Mouse (Mus musculus) thymus, postnatal 0 days (tissue): ENCODE data around the gene Rabepk. TPM values are rescaled to one million over a fixed set of nuclear protein-coding genes. Genes with fewer than 3 reads are reported as not detected.
"Not testable (repeated sequence)": the region's sequence is repeated elsewhere in the genome, so short reads cannot be mapped to it uniquely, and the experiment has no call there.

Experiments
- DNase-seq: peaks from one replicate; pipeline ENCODE4 v3.0.0-alpha.2; 2015; ENCODE audit warnings: low spot score
- polyA plus RNA-seq: library from polyadenylated mRNA; unstranded; fragments of >200 nt; fragmentation: Nextera tagmentation; extraction: Ambion mirVana; gene quantifications from 2 replicates; pipeline ENCODE4 v1.2.1, GENCODE M21; 2015

Gene Rabepk
- polyA plus RNA-seq, result 35.1 and 37.3 TPM in 2 replicates

DNA sequence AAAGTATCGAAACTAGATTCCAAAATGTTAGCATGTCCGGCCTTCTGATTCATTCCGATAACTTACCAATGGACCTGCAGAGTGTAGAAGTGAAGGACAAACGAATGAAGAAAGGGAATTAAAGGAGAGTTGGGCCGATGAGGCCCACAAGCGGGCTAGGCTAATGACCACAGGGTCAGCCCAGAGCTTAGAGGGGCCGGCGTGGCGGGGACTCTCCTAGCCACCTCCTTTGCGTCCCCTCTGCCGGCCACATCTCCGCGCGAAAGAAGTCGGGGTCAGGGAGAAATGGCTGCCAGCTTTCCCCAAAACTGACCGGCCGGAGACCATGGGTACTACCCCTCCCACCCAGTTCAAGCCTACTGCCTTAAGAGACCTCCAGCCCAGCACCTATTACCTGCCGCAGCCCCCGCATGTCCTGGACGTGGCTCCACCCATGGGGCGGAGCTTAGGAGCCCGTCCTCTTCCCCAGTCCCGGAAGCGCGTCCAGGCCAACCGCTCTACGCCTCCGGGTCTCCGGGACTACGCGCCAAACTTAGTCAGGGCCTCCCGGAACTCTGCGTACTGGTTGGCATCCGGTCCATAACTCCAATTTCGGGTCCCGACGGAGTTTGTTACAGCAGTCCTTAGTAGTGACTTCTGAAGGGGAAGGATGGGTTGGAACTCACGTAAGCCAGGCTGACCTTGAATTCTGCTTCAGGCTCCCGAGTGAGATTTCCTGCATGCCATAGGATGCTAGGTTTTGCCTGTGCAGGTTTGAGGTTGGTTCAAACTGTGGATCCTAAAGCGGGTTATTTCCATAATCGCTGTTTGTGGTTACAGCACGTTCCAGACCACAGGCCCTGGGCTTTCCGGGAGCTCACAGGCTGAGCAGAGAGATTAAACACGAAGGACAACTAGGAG is at the start of gene Rabepk:
Gene Rabepk, minus strand, starts transcription at position 556 of the 900 bp plus-strand sequence.
- peak; percentile 91 for DNase-seq

DNA sequence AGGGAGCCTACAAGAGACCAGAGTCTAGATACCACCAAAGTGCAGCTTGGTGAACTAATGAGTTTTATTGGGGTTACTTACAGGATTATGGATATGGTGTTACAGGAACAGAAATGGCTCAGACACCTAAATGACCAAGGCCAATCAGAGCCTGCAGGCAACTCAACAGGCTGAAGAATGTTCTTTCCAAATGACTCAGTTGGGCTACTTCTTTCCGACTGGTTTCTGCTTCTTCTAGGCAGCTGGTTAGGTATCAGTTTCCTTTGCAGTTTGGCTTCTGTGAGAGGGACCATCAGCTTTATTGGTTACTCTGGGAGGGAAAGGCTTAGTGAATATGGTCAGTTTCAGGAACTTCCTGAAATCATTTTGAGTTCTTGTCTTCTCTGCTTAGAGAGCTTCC is 48.0 kb upstream of the Rabepk start:
- DNase-seq, result no peak

DNA sequence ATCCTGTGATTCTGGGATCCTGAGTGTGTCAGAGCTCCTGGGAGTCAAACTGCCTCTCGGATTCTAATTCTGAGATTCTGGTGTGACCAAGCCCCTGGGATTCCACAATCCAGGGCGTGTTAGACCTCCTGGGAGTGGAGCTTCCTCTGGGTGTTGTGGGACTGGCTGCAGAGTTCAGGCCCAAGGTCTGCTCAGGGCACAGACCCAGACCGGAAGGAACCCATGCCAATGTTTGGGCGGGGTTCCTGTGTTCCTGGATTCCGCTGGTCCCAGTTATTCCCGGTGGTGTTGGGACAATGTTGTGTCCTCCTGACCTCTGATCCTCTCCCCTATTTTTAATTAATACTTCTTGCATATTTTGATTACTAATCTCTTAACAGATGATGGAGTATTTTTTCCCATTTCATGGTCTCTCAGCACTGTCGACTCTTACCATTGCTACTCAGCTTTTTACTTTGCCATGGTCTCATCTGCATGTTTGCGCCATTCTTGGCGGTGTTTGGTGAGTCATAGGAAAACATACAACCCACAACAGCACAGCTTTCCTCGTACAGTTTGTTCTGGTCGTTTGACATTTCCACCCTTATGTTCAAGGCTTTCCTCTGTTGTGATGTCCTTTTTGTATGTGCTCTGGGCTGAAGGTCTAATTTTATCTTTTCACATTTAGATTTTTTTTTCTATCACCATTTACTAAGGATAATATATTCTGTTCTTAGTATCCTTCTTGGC is 43.7 kb upstream of the Rabepk start:
- DNase-seq, result no peak

DNA sequence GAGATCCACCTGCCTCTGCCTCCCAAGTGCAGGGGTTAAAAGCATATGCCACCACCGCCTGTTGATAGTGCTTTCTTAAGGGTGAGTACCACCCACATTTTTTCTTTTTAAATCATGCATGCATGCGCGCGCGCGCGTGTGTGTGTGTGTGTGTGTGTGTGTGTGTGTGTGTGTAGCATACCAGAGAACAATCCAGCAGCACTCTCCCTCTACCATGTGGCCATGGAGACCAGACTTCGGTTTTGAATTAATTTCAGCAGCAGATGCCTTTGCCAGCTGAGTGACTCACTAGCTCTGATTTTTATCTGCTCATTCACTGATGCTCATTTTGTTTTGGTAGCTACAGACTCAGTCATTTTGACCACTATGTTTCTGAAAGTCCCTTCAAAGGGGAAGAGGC is 42.0 kb upstream of the Rabepk start:
- no peak for DNase-seq

DNA sequence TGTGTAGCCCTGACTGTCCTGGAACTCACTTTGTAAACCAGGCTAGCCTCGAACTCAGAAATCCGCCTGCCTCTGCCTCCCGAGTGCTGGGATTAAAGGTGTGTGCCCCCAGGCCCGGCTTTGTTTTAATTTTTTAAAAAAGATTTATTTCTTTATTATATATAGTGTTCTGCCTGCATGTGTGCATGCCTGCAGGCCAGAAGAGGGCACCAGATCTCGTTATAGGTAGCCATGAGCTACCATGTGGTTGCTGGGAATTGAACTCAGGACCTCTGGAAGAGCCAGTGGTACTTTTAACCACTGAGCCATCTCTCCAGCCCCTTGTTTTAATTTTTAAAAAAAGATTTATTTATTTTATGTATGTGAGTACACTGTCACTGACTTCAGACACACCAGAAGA is 40.4 kb upstream of the Rabepk start:
- DNase-seq, result not testable (repeated sequence)

DNA sequence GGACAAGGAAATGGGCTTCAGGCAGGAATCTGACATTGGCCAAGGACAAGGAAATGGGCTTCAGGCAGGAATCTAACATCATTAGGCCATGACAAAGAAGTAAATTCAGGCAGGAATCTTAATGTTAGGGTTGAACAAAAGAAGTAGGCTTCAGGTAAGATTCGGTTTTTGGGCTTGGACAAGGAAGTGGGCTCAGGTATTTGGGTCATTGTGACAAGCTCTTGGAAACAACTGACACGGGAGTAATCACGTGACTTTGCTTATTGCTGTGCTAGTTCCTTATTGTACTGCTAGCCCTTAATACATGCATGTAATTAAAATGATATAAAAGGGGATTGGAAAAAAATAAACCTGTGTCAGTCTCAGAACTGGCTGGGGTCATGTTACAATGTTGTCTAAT is 36.0 kb upstream of the Rabepk start:
- no peak for DNase-seq

DNA sequence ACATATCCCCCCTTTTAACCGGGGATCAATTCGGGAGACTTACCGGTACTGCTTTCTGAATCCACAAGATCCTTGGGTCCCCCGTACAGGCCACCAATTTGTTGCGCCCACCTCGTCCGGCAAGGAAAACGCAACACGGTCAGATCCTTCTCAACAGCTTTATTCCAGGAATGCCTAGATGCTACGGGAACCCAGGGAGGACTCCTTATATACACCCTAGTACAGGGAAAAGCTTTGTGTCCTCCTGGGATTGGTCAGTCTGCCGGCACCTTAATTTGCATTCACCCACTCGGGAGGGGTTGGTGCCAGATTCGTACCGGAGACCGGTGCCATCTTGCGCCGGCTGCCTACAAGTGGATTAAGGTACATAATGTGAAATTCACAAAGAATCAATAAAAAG is 33.9 kb upstream of the Rabepk start:
- DNase-seq, result no peak

DNA sequence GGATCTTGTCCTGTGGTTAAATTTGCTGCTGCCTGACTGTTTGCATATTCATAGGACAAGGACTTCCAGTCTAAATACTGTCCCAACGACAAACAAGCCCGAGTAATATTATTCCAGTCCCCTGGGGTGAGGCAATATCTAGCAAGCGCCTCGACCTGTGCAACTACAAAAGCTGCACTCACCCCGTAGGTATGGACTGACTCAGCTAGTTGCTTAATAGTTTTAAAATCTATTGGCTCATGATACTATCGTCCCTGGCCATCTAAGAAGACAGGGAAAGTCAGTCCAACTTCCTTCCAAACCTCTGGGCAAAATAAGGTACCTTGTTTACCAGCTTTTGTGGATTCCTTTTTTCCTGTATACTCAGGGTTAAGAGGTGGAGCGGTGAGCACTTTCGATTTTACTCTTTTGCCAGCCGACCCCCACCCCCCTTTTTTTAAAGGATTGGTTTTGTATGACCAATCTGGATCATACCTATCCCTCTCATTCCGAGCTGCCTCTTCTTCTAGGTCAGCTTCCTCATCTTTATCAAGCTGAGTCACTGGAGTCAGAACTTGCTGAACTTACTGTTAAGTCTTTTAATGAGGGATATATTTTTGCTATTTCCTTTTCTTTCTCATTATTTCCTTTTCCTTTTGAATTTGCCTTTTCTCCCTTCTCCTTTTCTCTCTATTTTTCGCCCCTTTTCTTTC is 33.2 kb upstream of the Rabepk start, which contains the start of gene Gm34653:
Gene Gm34653, plus strand, starts transcription at position 242 of the 692 bp plus-strand sequence.
- DNase-seq, result not testable (repeated sequence)

DNA sequence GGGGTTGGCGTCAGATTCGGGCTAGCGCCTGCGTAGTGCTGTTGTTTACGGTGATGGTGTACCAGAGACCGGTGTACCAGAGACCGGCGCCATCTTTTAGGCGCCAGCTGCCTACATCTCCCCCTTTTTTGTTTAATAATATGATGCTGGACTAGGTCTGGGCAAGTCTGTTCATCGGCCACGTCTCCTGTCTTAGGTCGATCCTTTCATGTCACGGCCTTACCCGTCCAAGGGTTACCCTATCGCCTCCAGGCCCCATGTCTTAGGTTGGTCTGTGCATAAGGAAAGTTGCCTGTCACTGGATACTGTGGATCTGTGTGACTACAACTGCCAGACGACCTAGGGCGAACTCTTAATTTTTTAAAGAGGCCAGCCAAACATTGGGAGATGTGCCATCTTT is 30.4 kb upstream of the Rabepk start:
- not testable (repeated sequence) for DNase-seq

DNA sequence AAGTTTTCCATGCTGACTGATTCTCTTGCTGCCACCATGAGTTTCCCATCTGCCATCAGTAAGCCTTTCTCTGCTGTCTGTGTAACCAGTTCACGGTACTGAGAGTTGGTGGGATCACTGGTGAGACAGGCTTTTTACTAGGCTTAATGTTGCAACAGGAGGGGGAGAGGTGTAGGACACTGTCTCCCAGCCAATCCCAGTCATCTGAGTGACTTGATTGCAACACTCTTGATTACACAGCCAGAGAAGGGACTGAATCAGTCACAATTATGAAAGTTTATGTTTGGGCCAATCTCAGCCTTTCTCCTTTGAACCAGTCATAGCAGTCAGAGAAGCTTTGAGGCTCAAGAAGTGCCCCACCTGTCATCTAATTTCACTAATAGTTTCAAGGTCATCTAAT is 28.3 kb upstream of the Rabepk start:
- DNase-seq, result no peak

DNA sequence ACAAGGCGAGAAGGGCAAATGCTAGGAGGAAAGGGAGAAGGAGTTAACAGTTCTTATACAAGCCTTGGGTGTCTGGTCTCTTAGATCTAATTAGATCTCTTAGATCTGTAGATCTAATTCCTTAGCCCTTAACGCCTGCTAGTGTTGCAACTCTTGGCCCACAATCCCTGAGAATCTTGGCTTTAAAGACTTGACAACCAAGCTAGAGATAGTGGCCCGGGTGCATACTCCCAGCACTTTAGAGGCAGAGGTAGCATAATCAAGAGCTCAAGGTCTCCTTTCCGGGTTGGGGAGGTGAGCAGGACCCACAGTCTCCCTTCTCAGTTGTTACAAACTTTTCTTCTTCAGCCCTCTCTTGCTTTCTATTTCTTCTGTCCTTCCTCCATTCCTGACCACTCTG is 27.9 kb upstream of the Rabepk start:
- no peak for DNase-seq

DNA sequence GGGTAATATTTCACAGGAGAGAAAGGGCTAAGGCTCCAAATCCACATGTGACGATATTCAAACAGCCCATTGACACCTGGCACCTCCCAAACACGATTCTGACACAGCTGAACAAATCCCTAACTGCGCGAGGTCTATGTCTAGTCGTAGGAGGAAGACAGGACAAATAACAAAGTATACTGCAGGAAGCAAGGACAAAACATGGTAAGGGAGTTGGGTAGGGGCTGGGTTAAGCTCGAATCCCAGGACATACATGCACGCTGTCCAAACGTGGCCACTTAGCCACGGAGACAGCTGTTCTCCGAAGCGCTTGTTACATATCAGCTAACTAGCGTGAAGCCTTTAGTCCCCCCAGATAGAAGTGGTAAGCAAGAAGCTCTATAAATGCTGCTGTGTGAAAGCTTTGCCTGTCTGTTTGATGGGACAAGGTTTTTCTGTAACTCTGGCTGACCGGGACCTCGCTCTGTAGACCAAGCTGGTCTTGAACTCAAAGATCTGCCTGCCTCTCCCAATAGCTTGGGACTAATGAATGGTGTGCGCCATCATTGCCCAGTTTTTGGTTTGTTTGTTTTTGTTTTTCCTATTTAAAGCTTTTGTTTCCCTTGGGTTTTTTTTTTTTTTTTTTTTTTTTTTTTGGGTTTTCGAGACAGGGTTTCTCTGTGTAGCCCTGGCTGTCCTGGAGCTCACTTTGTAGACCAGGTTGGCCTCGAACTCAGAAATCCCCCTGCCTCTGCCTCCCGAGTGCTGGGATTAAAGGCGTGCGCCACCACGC is 26.9 kb upstream of the Rabepk start:
- DNase-seq, result no peak

DNA sequence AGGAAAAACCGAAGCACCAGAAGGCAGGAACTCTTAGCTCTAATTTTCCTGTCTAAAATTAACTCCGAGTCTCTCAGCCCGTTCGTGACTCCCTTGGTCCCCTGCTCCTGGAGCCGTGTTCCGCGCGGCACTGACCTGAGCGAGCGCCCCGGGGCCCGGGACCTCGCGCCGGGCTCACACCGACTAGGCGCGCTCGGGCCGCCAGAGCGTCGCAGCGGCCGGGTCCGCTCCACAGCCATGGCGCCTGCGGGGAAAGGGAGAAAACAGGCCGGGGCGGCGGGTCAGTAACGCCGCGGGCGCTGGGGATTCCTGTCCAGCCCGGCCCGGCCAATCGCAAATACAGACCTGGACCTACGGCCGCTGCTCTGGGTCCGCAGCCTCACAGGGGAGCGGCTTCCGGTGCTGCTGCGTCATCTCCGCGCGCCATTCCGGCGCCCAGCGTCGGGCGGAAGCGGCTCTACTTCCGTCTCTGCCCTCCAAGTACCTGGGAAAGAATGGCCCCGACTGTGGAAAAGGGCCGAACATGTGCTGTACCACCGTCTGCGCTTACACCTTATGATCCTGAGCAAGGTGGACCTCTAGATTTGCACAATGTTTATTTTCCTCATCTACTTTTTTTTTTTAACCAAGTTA is 26.2 kb upstream of the Rabepk start, which contains the start of gene Fbxw2:
Gene Fbxw2, minus strand, starts transcription at position 485 of the 633 bp plus-strand sequence.
- DNase-seq, result peak; percentile 90

DNA sequence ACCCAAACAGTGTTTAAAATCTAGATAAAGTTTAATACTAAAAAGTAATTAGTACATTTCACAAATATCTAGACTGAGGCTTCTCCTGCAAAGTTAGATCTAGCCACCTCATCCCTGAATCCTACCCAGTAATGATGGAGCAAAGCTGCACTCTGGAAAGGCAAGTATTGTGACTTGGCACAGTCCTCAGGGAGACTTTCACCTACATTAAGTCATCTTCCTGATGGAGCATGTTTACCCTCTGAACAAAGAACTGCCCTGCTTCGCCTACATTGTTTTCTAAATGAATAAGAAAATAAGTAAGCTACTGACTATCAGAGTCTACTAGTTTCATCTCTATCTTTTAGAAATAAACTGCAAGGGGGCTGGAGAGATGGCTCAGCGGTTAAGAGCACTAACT is 18.8 kb upstream of the Rabepk start:
- no peak for DNase-seq

DNA sequence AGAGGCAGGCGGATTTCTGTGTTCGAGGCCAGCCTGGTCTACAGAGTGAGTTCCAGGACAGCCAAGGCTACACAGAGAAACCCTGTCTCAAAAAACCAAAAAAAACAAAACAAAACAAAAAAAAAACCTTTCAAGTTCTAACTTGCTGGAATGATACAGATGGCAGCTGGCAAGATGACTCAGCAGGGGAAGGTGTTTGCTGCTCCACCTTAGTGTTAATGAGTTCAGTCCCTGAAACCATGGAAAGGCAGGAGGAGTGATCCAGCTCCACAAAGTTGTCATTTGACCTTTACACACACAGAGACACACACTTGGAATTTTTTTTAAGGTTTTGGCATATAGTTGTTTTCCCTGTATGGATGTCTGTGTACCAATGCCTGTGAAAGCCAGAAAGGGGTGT is 16.2 kb upstream of the Rabepk start:
- DNase-seq, result not testable (repeated sequence)

DNA sequence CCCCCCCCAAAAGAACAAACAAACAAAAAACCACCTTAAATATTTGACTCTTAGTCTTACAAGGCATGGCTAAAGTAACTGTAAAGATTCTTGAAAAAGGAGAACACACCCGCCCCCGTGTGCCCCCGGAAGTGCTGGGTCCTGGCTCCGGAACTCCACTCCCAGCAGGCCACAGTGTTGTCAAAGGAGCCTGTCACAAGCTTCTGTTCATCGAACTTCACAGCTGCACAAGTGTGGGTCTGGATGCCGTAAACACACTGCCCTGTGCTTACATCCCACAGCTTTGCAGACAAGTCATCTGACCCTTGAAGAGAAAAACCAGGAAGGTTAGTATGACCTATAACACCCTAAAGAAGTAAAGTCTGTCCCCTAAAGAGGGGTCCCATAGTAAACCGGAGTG is 13.0 kb upstream of the Rabepk start:
- no peak for DNase-seq

DNA sequence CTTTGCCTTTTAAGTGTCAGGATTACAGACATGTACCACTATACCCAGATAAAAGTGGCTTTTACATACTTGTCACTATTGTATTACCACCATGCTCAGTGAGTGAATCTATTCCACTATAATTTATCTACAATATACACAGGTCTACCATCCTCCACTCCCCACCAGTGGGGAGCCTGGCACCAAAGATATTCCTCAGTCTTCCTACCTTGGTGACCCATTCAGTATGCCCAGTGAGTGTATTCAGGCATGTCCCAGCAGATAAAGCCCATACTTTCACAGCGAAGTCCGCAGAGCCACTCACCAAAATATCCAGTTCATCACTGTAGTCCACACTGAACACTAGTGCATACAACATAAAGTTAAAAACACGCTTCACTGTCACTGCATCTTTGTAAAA is 11.1 kb upstream of the Rabepk start:
- no peak for DNase-seq

DNA sequence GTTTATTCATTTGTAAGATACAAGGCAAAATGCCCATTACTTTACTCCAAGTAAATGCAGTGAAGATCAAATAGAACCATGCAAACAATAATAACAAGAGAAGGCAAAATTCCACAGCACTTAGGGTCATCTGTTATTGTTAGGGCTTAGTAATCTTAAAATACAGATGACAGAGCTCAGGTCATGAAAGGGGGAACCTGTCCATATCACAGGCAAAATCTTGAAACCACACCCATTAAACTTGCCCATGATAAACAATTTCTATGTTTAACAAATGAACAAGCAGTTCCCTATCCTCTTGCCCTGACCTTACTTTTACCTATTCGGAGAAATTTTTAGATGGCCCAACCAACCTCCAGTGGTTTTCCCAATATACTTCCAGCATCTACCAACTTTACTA is 9.9 kb upstream of the Rabepk start:
- DNase-seq, result no peak

DNA sequence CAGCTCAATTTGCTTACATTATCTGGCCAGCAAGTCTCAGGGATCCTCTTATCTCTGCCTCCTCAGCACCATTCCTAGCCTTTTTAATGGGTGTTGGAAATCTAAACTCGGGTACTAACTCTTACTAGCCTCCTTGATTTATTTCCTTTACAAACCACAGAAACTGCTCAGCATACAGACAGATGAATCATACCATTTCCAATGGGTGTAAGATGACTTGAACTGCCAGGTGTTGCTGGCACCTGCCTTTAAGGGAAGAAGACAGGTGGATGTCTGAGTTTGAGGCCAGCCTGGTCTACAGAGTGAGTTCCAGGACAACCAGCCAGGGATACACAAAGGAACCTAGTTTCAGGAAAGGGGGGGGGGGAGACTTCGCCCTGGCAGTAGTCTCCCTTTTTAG is 8.3 kb upstream of the Rabepk start:
- no peak for DNase-seq

DNA sequence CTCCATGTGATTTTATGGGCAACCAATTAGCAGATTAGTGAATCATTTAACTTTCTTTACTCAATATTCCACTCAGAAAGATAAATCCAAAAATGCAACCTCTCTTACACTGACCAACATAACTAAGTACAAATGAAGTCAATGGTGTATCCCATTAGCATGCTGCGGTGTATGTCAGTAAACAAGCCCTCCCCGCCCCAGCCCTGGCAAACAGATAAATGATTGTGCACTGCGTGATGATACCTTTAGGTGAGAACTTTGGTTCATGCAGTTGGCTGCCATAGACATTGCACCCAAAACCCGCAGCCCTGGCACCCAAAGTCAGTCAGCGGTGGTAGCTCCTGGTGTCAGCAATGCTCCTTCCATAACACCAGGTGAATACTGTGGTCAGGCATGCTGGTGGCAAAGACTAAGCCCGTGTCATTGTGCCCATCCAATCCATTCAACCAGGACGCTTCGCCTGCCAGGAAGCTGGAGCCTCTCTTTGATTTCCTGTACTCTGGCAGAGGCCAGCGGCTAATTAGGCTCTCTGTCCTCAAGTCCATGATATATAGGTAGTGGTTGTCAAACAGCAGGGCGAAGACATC is 5.7 kb upstream of the Rabepk start:
- no peak for DNase-seq
